Mouse (Mus musculus): ENCODE measurements around the gene Gsx2.

Gsx2 gene

GRCm38 (mm10) chr5:75075383-75075941 lies at the start of gene Gsx2:
Gsx2 (plus strand) TSS chr5:75075601.
- no peak for DNase-seq (ENCODE audit: low read depth, low spot score)

GRCm38 (mm10) chr5:75035475-75035874 lies 39.9 kb upstream of the Gsx2 start:
- DNase-seq (ENCODE audit: low read depth, low spot score) = no peak

GRCm38 (mm10) chr5:75039307-75039706 lies 36.1 kb upstream of the Gsx2 start:
- DNase-seq (ENCODE audit: low read depth, low spot score) = no peak

- DNase-seq (ENCODE audit: low read depth, low spot score) = no peak
Measured at GRCm38 (mm10) chr5:75043011-75043445, 32.4 kb upstream of the Gsx2 start.

DNA sequence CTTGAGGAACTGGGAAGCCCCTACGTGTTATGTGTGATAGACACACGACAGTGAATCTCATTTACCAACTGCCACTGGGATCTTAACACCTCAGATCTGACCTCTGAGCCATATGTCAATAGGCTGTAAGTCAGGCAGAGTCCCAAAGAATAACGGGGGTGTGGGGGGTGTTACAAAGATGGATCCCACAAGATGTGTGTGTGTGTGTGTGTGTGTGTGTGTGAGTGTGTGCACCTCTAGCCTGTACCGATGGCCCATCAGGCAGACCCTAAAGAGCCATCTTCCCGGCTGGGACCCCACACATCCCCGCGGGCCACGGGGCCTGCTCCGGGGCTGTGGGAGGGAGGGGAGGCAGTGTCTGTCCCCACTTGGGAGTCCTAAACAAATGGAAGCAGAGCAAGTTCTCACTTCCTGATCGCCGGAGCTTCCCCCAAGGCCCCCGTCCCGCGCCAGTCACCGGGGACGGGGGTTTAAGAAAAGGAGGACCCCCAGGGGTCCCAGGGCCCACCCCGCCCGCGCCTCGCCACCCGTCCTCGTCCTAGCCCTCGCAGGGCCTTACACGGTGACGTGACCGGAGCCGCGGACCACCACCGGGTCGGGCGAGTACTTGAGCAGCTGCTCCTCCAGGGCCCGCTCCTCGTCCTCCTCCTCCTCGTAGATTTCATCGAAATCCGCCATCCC lies 31.6 kb upstream of the Gsx2 start:
- peak; percentile 68 for DNase-seq (ENCODE audit: low read depth, low spot score)

DNA sequence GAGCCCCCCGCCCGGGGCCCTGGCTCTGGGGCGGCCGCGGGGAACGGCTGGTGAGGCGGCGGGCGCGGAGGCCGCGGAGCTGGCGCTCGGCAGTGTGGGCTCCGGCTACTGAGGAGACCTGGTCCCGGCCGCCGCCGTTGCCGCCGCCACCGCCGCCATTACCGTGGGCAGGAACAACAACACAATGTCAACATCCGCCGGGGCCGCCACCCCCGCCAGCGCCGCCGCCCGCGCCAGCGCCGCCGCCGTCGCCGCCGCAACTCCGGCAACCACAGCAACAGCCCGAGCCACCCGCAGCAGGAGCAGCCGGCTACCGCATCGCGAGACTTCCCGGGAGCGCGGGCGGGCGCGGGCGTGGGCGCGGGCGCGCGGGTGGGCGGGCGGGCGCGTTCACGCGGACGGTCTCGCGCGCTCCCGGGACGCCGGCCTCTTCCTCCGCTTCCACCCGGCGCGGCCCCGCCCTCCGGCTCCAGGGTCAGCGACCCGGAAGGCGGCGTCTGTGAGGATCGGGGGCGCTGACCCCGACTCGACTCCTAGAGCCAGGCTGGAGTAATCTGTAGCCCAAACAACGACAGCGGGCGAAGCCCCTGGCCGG lies 31.0 kb upstream of the Gsx2 start, which contains the start of gene Chic2:
Chic2 (minus strand) TSS at position 465 of the 595 bp plus-strand sequence.
- DNase-seq (ENCODE audit: low read depth, low spot score) = peak; percentile 82

DNA sequence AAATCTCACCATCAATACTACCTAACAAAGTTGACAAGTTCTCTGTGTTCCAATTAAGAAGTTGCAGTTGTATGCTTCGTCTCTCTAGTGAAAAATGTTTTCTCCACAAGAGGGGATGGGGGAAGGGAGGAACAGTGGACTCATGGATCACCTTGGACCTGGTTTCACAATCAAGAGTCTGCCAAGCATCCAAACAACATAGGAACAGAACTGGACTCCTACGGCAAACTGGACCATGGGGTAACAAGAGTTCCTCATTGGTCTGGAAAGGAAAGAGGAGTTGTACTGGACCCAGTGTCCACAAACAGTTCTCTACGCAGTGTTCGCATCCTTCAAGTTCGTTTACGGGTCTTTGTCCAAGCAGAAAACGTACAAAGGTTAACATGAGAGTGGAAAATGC lies 30.0 kb upstream of the Gsx2 start:
- no peak for DNase-seq (ENCODE audit: low read depth, low spot score)

- DNase-seq (ENCODE audit: low read depth, low spot score) = no peak
Measured at GRCm38 (mm10) chr5:75046681-75047321, 28.6 kb upstream of the Gsx2 start.

DNA sequence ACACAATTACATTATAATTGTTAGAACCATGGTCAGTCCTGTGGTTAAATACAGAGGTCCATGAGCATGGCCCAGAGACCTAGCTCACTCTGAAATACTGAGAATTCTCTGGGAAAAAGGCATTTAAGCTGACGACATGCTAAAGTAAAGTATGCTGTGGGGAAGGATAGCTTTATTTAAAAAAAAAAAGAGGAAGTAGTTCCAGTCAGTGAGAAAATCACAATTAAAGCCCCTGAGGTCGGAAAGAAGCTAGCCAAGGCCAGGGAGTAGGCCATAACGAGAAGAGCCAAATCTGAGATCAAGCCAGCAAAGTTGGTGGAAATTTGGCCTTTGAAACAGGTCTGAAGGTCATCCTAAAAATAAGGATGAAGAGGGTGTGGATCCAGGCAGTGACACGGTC lies 24.3 kb upstream of the Gsx2 start:
- no peak for DNase-seq (ENCODE audit: low read depth, low spot score)

DNA sequence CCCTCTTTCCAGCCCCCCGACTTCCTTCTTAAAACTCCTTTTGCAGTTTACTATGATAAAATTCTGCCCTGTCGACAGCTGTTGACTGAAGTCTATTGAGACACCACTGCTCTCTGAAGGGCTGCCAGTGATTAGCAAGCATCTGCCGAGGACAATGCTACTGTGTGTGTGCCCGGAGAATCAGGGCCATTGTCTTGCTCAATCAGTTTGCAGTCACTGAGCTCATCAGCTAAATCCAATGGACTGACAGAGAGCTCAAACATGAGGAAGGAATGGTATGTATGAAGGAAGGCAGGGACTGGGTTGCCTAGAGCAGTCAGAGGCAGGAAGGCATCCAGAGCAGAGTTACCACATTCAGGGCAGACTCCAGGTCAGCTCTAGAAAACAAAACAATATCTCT lies 12.2 kb upstream of the Gsx2 start:
- DNase-seq (ENCODE audit: low read depth, low spot score) = no peak

- DNase-seq (ENCODE audit: low read depth, low spot score) = peak; percentile 96
Measured at GRCm38 (mm10) chr5:75066715-75067114, 8.7 kb upstream of the Gsx2 start.

- DNase-seq (ENCODE audit: low read depth, low spot score) = peak; percentile 98
Measured at GRCm38 (mm10) chr5:75067125-75067756, 8.2 kb upstream of the Gsx2 start.

- no peak for DNase-seq (ENCODE audit: low read depth, low spot score)
Measured at GRCm38 (mm10) chr5:75070132-75070531, 5.3 kb upstream of the Gsx2 start.

- DNase-seq (ENCODE audit: low read depth, low spot score) = no peak
Measured at GRCm38 (mm10) chr5:75070656-75071375, 4.6 kb upstream of the Gsx2 start.

DNA sequence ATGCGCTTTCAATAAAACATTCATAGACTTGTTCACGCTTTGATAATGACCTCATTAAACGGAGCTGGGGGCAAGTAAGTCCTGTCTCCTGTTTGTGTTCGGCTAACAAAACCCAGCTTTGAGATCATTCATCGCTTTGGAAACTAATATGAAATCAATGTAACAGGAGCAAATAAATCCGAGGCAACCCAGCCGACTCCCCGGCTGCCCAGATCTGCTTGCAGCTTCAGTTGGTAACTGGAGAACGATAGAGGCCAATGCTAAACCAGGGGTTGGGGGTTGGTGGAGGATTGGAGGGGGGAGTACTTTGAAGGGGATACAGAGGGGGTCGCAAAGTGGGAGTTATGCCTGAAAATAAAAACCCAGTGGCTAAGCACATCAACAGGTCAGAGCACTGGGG lies 3.5 kb upstream of the Gsx2 start:
- no peak for DNase-seq (ENCODE audit: low read depth, low spot score)

- DNase-seq (ENCODE audit: low read depth, low spot score) = no peak
Measured at GRCm38 (mm10) chr5:75072532-75072931, 2.9 kb upstream of the Gsx2 start.

DNA sequence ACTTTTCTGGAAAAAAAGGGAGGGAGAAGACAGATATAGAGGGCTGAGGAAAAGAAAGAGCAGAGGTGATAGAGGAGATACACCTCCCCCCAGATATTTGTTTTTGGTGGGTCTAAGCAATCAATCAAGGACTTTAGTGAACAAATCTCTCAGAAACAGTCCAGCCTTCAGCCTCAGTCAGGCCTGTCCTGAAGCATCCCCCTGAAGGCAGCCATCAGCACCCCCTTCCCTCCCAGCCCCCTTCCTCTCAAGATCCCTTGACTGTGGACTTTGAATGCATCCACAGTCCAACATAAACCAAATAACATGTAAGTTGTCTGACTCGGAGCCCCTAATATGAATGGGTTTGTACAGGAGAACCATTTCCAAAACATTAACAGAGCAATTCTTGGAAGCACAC lies 2.2 kb upstream of the Gsx2 start:
- no peak for DNase-seq (ENCODE audit: low read depth, low spot score)

- DNase-seq (ENCODE audit: low read depth, low spot score) = no peak
Measured at GRCm38 (mm10) chr5:75073684-75074083, 1.7 kb upstream of the Gsx2 start.

DNA sequence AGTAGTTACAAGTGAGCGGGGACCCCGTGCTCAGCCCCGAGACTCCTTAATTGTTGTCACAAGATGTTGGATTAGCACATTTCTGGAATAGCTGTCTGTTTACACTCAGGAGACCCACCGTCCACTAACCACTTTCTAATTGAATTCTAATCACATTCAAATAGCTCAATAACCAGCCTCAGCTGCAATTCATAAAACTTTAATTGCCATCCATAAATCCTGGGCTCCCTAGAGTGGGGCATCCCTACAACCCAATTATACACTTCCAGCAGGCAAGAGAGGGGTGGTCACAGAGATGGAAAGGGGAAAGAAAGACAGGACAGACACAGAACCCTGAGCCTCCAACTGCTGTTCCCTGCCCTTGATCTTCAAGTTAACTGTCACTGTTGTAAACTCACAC lies 1.3 kb upstream of the Gsx2 start:
- DNase-seq (ENCODE audit: low read depth, low spot score) = no peak

GRCm38 (mm10) chr5:75074537-75075382 lies 641 bp upstream of the Gsx2 start:
- no peak for DNase-seq (ENCODE audit: low read depth, low spot score)

All from A20 (cell line).